In genomic region chr12:77568286-77568685, GRCm38 (mm10) we compare ENCODE assay signal across 7 mouse cellular contexts.
A peak's percentile ranks its signal among the peaks of the same experiment; 100 is the strongest.
DNase-seq lines count a peak whose midpoint lies in the region; ATAC-seq and TF ChIP-seq lines count a peak whose summit lies in the region.

No protein-coding gene starts in this region.

- H3K36me3 ChIP-seq in G1E (replicated peaks): no peaks in the 10 kb centered on the region
- H3K36me3 ChIP-seq in forebrain, embryonic 15.5 days: no peaks in the 10 kb centered on the region
- H3K36me3 ChIP-seq in liver, embryonic 14.5 days (replicated peaks; ENCODE audit: control insufficient read depth, insufficient read depth, low read depth): no peaks in the 10 kb centered on the region

- DNase-seq in CD4-positive helper T cell, adult 2 months (ENCODE audit: low read depth, low spot score): peak; percentile 32
- DNase-seq in G1E (ENCODE audit: low spot score): peak; percentile 43
- DNase-seq in cerebellum, adult 18-20 months: peak; percentile 70 to 76
- DNase-seq in kidney, adult 18-20 months: peak; percentile 31
- no peak for DNase-seq in liver, embryonic 14.5 days (ENCODE audit: low read depth in 3 of 3, low spot score in 3 of 3)
- DNase-seq in retina, adult 2 months (ENCODE audit: low read depth, low spot score): peak; percentile 15

- ATAC-seq in G1E (ENCODE audit: extremely low read depth, insufficient number of reproducible peaks, low FRiP score, poor library complexity, severe bottlenecking): no peak
- ATAC-seq in forebrain, embryonic 15.5 days (replicated peaks): peak; percentile 83
- ATAC-seq in liver, embryonic 14.5 days (ENCODE audit: insufficient read depth): no peak

- H3K4me2 ChIP-seq in forebrain, embryonic 15.5 days (replicated peaks): no peak overlapping the region
- H3K4me2 ChIP-seq in liver, embryonic 14.5 days (ENCODE audit: low read depth): no peak overlapping the region

- WGBS in forebrain, embryonic 15.5 days: 11% methylated on average over 3 of the region's 3 CpGs
- 6% methylated on average over 3 of the region's 3 CpGs for WGBS in liver, embryonic 14.5 days (ENCODE audit: insufficient replicate concordance)

- no peak for TF ChIP-seq EP300 in liver, embryonic 14.5 days (IDR thresholded peaks at IDR 0.05; ENCODE audit: low read depth)

- no peaks in the 10 kb centered on the region for H3K4me1 ChIP-seq in G1E (ENCODE audit: insufficient read depth, low read depth, low read length)
- H3K4me1 ChIP-seq in forebrain, embryonic 15.5 days: no peaks in the 10 kb centered on the region
- no peaks in the 10 kb centered on the region for H3K4me1 ChIP-seq in liver, embryonic 14.5 days (replicated peaks; ENCODE audit: control insufficient read depth in 2 of 2, insufficient read depth in 2 of 2, low read length in 1 of 2)

- peak; percentile 16; the same call in 1 of the 2 replicates for TF ChIP-seq CTCF in G1E (IDR thresholded peaks at IDR 0.05; ENCODE audit: low read depth, low read length)
- TF ChIP-seq CTCF in liver, embryonic 14.5 days (IDR thresholded peaks at IDR 0.05; ENCODE audit: low read depth): peak; percentile 63

- no peaks in the 10 kb centered on the region for H3K9me3 ChIP-seq in G1E (replicated peaks)
- H3K9me3 ChIP-seq in forebrain, embryonic 15.5 days: no peaks in the 10 kb centered on the region
- no peaks in the 10 kb centered on the region for H3K9me3 ChIP-seq in liver, embryonic 14.5 days (ENCODE audit: control insufficient read depth, low read length)

- H3K9ac ChIP-seq in forebrain, embryonic 15.5 days (replicated peaks): no peak overlapping the region
- H3K9ac ChIP-seq in liver, embryonic 14.5 days (replicated peaks): no peak overlapping the region

- H3K4me3 ChIP-seq in G1E (ENCODE audit: low read depth, low read length): no peak overlapping the region
- H3K4me3 ChIP-seq in forebrain, embryonic 15.5 days: no peak overlapping the region
- no peak overlapping the region for H3K4me3 ChIP-seq in liver, embryonic 14.5 days (ENCODE audit: insufficient read depth in 1 of 2, low read depth in 2 of 2, low read length in 2 of 2)

- H3K27ac ChIP-seq in forebrain, embryonic 15.5 days (replicated peaks): no peak overlapping the region
- H3K27ac ChIP-seq in liver, embryonic 14.5 days: no peak overlapping the region

- peaks cover 70% of the 10 kb centered on the region for H3K27me3 ChIP-seq in G1E (ENCODE audit: insufficient read depth, low read length)
- no peaks in the 10 kb centered on the region for H3K27me3 ChIP-seq in forebrain, embryonic 15.5 days
- H3K27me3 ChIP-seq in liver, embryonic 14.5 days (ENCODE audit: control insufficient read depth, insufficient read depth, low read length): no peaks in the 10 kb centered on the region

Comparison
In these comparisons a context has a peak if more than half of its experiments do, and no peak if none do; other contexts are left out.
1. DNase-seq: peak in CD4-positive helper T cell, adult 2 months (single experiment), G1E (single experiment), cerebellum, adult 18-20 months (2 of 2), kidney, adult 18-20 months (single experiment) and retina, adult 2 months (single experiment); none in liver, embryonic 14.5 days (0 of 3).